Mouse (Mus musculus): Measurements from ENCODE around the gene Lmo4.

GRCm38 (mm10) chr3:144206261-144206660 is 1.2 kb upstream of the Lmo4 start:
- no peak for TF ChIP-seq CTCF (IDR thresholded peaks at IDR 0.05; ENCODE audit: low read depth)
- TF ChIP-seq EP300 (IDR thresholded peaks at IDR 0.05; ENCODE audit: low read depth) = no peak

Measured in heart, postnatal 0 days (tissue).